Mouse (Mus musculus) right cerebral cortex, adult 2 months (tissue): Measurements from ENCODE around the gene Olfr130.

Source experiments
- DNase-seq, 2 experiments: peaks; one replicate each; pipeline ENCODE4 v3.0.0; 2021 to 2022; ENCODE audit warnings: low spot score in 2 of 2

The Olfr130 gene

GRCm38 (mm10) chr17:38063621-38064020, at the start of gene Olfr130:
Gene Olfr130, plus strand, starts transcription at chr17:38063921.
- no peak for DNase-seq

- DNase-seq: no peak
Observed at GRCm38 (mm10) chr17:38016341-38016740, 47.4 kb upstream of the Olfr130 start.

GRCm38 (mm10) chr17:38026297-38026696, 37.4 kb upstream of the Olfr130 start:
- DNase-seq: no peak

- no peak for DNase-seq
Observed at GRCm38 (mm10) chr17:38059979-38060378, 3.7 kb upstream of the Olfr130 start, which contains the start of gene Olfr129. Gene Olfr129, minus strand, starts transcription at chr17:38060079.

DNA sequence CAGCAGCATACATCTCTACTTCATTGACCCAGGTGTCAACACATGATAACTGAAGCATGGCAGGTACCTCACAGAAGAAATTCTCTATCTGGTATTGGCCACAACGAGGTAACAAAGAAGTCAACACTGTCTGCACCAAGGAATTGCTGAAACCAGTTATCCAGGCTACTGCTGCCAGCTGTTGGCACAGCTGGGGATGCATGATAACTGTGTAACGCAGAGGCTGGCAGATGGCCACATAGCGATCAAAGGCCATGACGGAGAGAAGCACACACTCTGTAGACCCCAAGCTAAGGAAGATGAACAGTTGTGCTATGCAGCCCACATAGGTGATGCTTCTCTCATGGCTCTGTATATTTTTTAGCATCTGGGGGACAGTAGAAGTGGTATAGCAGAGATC, 18.6 kb downstream of the Olfr130 start:
- no peak for DNase-seq

GRCm38 (mm10) chr17:38088593-38088992, 24.9 kb downstream of the Olfr130 start, which contains the start of gene Olfr131:
Gene Olfr131, minus strand, starts transcription at chr17:38088693.
- no peak for DNase-seq
